ENCODE assay signal across 20 mouse cellular contexts in genomic region chr1:134775631-134776030, GRCm38 (mm10).
DNase-seq lines count a peak whose midpoint lies in the region; ATAC-seq and TF ChIP-seq lines count a peak whose summit lies in the region.
"Had no signal": no experiment of that assay in that cellular context is flagged by ENCODE, and none has a peak within 500 bp of the region (broad histone marks: within the 10 kb centered on the region; RNA-seq: fewer than 3 reads in every experiment).

No protein-coding gene starts in this region.

- DNase-seq in embryo, embryonic 10.5 days (ENCODE audit: low spot score) = peak; percentile 59
- no peak for DNase-seq in embryo, embryonic 9.5 days (ENCODE audit: extremely low spot score)
- DNase-seq in kidney, postnatal 10 days = no peak
- no peak for DNase-seq in layer of hippocampus, adult 2 months (ENCODE audit: low spot score in 2 of 2)
- no peak for DNase-seq in adrenal gland, postnatal 4 days (ENCODE audit: low spot score in 2 of 2)
- DNase-seq: adrenal gland, postnatal 36 days; cerebellum, postnatal 10 days; heart, adult 18-20 months; kidney, adult 9 months; layer of hippocampus, postnatal 36 days; left cerebral cortex, postnatal 4 days; right cerebral cortex, postnatal 14 days; thymus, adult 2 months had no signal

- H3K9ac ChIP-seq in kidney, embryonic 16.5 days (replicated peaks; ENCODE audit: low read length) = peak overlapping the region; percentile 18; the same call in 1 of the 2 replicates
- H3K9ac ChIP-seq in embryonic facial prominence, embryonic 13.5 days = no peak overlapping the region
- H3K9ac ChIP-seq in stomach, embryonic 14.5 days (replicated peaks; ENCODE audit: low read depth, low read length) = no peak overlapping the region
- H3K9ac ChIP-seq: forebrain, embryonic 12.5 days; hindbrain, embryonic 15.5 days; midbrain, embryonic 15.5 days had no signal

- no peak for TF ChIP-seq CTCF in layer of hippocampus, adult 2 months (conservative IDR thresholded peaks at IDR 0.05)

- H3K27me3 ChIP-seq in kidney, embryonic 16.5 days (ENCODE audit: insufficient read depth, low read length) = no peaks in the 10 kb centered on the region
- H3K27me3 ChIP-seq in embryonic facial prominence, embryonic 13.5 days = no peaks in the 10 kb centered on the region
- no peaks in the 10 kb centered on the region for H3K27me3 ChIP-seq in stomach, embryonic 14.5 days (ENCODE audit: control insufficient read depth, insufficient read depth, low read length)
- H3K27me3 ChIP-seq: forebrain, embryonic 12.5 days; hindbrain, embryonic 15.5 days; midbrain, embryonic 15.5 days; Patski had no signal

- H3K27ac ChIP-seq in kidney, embryonic 16.5 days (ENCODE audit: low read length) = peak overlapping the region; percentile 94
- peak overlapping the region; percentile 91 for H3K27ac ChIP-seq in embryonic facial prominence, embryonic 13.5 days
- peak overlapping the region; percentile 97 for H3K27ac ChIP-seq in stomach, embryonic 14.5 days (ENCODE audit: low read length)
- no peak overlapping the region for H3K27ac ChIP-seq in layer of hippocampus, adult 2 months
- H3K27ac ChIP-seq: forebrain, embryonic 12.5 days; hindbrain, embryonic 15.5 days; midbrain, embryonic 15.5 days had no signal

- 36% methylated on average over 3 of the region's 3 CpGs for WGBS in kidney, embryonic 16.5 days
- 22% methylated on average over 3 of the region's 3 CpGs for WGBS in embryonic facial prominence, embryonic 13.5 days
- WGBS in stomach, embryonic 14.5 days = 24% methylated on average over 3 of the region's 3 CpGs

- no peaks in the 10 kb centered on the region; the same call in 1 of the 2 replicates for H3K36me3 ChIP-seq in kidney, embryonic 16.5 days (ENCODE audit: insufficient read depth, low read length)
- peaks cover 23% of the 10 kb centered on the region for H3K36me3 ChIP-seq in embryonic facial prominence, embryonic 13.5 days
- H3K36me3 ChIP-seq in stomach, embryonic 14.5 days (ENCODE audit: control insufficient read depth, insufficient read depth, low read length) = peaks cover 6% of the 10 kb centered on the region; the same call in 1 of the 2 replicates

- peaks cover 49% of the 10 kb centered on the region for H3K4me1 ChIP-seq in kidney, embryonic 16.5 days (ENCODE audit: insufficient read depth, low read length)
- peaks cover 51% of the 10 kb centered on the region for H3K4me1 ChIP-seq in embryonic facial prominence, embryonic 13.5 days
- H3K4me1 ChIP-seq in stomach, embryonic 14.5 days (ENCODE audit: control insufficient read depth, insufficient read depth, low read length) = peaks cover 41% of the 10 kb centered on the region
- H3K4me1 ChIP-seq: hindbrain, embryonic 15.5 days had no signal

- H3K9me3 ChIP-seq in kidney, embryonic 16.5 days (ENCODE audit: low read length) = no peaks in the 10 kb centered on the region
- no peaks in the 10 kb centered on the region for H3K9me3 ChIP-seq in embryonic facial prominence, embryonic 13.5 days
- H3K9me3 ChIP-seq in stomach, embryonic 14.5 days (ENCODE audit: control insufficient read depth, low read depth, low read length) = no peaks in the 10 kb centered on the region
- H3K9me3 ChIP-seq: forebrain, embryonic 12.5 days; hindbrain, embryonic 15.5 days; midbrain, embryonic 15.5 days had no signal

- H3K4me3 ChIP-seq in kidney, embryonic 16.5 days (ENCODE audit: low read length) = no peak overlapping the region
- H3K4me3 ChIP-seq in embryonic facial prominence, embryonic 13.5 days = no peak overlapping the region
- H3K4me3 ChIP-seq in stomach, embryonic 14.5 days (ENCODE audit: low read depth, low read length) = no peak overlapping the region
- H3K4me3 ChIP-seq in layer of hippocampus, adult 2 months = no peak overlapping the region
- H3K4me3 ChIP-seq: forebrain, embryonic 12.5 days; hindbrain, embryonic 15.5 days; midbrain, embryonic 15.5 days had no signal

- no peak overlapping the region for H3K4me2 ChIP-seq in kidney, embryonic 16.5 days (replicated peaks; ENCODE audit: low read depth, low read length)
- H3K4me2 ChIP-seq in embryonic facial prominence, embryonic 13.5 days = no peak overlapping the region
- no peak overlapping the region for H3K4me2 ChIP-seq in stomach, embryonic 14.5 days (replicated peaks; ENCODE audit: low read depth, low read length)
- H3K4me2 ChIP-seq: forebrain, embryonic 12.5 days; hindbrain, embryonic 15.5 days; midbrain, embryonic 15.5 days had no signal

- no peak for ATAC-seq in kidney, embryonic 16.5 days (ENCODE audit: low FRiP score, low TSS enrichment)
- no peak for ATAC-seq in embryonic facial prominence, embryonic 13.5 days (ENCODE audit: insufficient number of reproducible peaks, insufficient read depth, low FRiP score, low TSS enrichment, low read depth)
- ATAC-seq in stomach, embryonic 14.5 days (ENCODE audit: insufficient number of reproducible peaks, insufficient read depth, low FRiP score, low read depth) = no peak
- ATAC-seq: midbrain, embryonic 15.5 days; Patski had no signal
